Mouse (Mus musculus) cerebellum, adult 11 months (tissue): ENCODE measurements around the gene Marco.

ENCODE experiments used
- DNase-seq: peaks from one replicate; pipeline ENCODE4 v3.0.0; 2022

Gene Marco

DNA sequence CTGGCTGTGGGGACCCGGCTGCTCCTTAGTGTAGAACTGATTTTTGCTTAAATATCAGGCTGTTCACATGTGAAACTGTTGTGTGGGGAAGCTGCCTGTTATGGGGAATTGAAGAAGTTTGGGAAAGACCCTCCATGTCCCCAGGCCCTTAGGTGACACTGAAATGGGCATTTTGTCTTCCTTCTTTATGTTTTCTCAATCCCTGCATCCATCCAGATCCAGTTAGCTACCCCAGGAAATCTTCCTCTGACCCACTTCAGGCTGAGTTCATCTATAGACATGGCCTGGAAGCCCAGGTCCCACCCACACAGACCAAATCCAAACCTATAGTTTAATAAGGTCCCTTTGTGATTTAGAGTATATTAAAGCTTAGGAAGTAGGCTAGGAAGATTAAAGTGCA is at the start of gene Marco:
Gene Marco, minus strand, starts transcription at position 101 of the 400 bp plus-strand sequence.
- DNase-seq: no peak

DNA sequence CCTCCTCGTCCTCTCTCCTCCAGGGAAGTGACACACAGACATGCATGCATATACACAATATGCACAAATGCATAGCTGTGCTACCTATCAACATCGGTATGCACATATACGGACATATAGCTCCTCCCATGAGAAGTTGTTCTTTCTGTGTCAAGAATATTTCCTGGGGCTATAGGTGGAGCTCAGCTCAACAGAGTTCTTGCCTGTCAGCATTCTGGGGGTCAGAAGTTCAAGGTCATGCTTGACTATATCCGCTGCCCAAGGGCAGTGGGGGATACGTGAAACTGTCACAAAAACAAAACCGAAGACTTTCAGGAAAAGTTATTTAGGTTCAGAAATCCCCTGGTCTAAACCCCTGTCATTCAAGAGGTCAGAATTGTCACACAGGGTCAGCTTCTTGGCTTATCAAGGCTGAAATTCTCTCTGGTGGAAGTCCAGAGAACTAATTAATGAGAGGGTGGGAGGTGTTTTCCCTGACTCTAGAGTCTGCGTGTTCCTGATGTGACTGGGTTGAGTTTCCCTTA is 34.7 kb upstream of the Marco start:
- DNase-seq: no peak

DNA sequence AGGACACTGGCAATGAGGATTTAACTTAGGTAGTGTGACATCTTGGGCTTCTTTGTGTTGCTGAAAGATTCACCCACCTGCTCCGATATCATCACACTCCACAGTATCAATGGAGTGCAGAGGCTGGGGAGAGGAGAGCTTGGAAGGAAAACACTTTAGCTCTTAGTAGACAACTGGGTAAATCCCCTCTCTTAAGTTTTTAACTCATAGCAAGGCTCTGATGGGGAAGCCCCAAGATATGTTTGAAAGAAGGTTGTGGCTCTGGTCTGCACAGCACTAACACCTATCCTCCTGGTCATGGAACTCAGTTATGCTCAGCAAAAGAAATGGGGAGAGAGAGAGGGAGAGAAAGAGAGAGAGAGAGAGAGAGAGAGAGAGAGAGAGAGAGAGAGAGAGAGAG is 32.2 kb upstream of the Marco start:
- no peak for DNase-seq

DNA sequence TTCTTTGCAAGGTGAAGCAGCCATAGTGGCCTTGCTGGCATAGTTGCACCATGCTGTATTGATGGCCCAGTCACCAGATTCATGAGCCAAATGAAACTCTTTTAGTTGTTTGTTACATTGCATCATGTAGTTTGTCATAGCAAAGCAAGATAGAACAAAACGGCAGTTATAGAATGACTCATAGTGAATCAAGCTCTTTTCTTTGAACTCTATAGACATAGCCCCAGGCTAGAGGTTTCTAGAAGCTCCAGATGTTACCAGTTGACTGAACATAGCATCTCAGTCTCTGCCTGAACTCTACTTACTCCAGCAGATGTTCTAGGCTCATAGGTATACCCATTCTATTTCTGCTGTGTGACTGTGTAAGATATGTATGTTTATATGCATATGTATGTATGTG is 31.1 kb upstream of the Marco start:
- DNase-seq: no peak

DNA sequence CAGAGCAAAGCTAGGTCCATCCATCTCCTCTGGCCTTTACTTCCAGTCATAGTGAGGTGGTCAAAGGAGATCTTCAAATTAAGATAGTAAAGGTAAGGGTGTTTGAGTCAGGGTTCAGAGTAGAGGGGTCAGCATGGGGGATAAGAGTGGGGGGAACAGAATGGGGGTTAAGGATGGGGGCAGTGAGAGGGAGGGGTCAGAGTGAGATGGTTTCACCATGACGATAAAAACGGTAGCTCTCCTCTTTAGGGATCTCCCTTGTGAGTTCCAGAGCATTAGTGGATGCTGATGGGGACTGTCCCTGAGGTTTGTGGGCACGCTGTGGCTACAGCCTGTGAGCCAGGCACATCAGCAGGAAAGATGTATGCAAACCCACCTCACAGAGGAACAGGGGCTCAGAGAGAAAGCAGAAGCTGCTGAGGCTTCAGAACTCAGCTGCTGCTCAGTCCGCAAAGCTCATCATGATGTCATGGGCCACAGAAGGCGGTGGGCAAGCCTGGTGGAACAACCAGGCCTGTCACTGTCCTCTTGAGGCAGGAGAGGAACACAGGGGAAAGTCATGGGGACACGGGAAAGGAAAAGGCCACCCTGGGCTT is 27.6 kb upstream of the Marco start:
- no peak for DNase-seq

DNA sequence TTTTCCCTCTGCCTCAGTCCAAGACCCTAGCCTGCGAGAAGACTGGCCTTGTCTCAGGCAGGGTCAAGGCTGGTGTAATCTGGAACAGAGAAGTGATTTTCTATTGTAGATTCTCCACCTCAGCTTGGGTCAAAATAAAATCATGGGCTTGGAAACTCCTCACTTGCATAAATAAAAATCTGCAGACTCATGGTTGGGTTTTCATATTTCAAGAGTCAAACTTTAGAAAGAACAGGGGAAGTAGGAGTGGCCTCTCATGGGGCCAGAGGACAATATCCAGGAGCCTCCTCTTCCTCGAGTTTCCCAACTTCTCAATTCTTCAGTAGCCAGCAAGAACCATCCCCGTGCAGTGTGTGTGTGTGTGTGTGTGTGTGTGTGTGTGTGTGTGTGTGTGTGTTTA is 26.9 kb upstream of the Marco start:
- no peak for DNase-seq

DNA sequence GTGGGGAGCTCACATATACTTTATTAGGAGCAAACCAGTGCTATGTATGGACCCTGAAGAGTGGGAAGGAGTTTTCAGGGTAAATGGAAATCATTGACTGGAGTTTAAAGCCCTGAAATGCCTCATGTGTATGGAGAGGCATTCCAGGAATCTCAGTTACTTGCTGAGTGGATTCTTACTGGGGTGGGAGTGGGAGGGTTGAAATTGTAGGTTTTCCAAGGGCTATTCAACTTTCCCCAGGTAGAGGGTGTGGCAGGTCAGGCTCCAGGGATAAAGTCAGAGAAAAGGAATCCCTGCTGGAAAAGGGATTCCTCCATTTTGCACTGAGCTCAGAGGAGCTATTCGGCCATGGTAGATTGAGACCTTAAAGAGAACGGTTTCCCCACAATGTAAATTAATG is 25.1 kb upstream of the Marco start:
- no peak for DNase-seq

DNA sequence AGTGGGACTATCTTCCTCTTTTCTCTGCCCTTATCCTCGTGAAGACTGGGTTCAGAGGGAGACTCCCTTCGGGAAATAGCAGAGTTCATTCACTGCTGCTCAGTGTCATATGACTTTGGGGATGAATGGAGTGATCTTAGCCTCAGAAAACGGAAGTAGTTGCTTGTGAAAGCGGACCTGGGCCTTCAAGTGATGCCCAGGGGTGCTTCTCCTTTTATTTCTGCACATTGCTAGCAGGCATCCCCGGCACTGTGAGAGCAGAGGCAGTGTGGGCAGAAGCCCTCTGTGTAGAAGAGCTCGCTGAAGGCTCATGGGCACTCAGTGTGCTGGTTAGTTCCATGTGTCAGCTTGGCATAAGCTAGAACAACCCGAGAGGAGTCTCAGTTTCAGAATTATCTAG is 12.8 kb upstream of the Marco start:
- DNase-seq: no peak

DNA sequence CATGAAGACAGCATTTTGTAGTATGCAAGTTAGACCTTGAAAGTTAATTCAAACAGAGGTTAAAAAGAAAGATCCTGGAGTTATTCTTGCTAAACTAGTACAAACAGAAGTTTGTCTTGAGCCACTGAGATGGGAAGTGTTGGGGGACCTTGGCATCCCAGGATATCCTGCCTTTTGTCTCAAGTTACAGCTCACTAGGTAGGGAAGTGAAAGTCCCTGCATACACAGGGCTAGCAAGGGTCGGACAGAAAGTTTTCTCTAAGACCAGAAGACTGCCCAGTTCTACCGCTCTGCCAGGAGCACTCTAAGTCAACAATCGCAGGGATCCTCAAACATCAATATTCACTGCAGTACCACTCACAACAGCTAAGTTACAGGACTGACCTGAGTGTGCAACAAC is 5.5 kb upstream of the Marco start:
- no peak for DNase-seq

DNA sequence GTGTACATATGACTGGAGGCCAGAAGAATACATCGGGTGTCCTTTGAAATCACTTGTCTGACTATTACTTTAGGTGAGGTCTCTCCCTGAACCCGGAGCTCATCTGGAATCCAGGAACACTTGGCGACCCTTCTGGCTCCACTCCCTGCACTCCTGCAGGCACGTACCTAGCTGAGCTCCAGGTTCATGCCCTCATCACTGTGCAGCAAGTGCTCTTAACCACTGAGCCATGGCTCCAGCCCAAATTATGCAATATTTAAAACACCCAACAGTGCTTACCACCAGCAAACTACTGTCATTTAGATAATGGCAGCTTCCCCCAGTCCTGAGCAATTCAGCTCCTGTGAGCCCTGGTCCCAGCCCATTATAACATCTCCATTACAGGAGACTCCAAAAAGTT is 4.2 kb upstream of the Marco start:
- no peak for DNase-seq

DNA sequence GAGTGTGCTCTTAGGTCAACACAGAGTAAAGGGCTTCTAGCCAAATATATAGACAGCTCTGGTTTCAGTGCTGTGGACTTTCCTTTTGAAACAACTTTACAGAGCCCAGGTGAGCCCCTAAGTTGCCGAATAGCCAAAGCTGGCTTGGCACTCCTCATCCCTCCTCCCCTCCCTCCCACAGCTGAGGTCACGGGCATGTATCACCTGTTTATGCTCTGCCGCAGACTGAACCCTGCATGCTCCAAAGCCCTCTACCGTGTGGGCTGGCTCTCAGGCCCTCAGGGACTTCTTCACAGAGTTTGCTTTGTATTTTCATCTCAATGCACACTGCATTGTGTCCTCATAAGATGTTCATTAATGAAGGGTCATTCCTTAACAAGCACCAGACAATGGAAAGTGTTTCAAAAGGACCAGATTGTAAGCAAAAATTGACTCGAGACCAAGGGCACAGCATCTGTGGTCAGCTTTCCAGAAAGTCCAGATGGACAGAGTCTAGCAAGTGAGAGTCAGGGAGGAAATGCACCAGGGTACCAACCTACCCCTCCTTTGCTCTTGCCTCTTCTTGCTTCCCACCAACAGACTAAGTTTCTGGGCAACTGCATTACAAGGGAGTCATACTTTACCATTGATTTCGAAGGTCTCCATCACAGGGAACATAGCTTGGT is 646 bp downstream of the Marco start:
- no peak for DNase-seq

DNA sequence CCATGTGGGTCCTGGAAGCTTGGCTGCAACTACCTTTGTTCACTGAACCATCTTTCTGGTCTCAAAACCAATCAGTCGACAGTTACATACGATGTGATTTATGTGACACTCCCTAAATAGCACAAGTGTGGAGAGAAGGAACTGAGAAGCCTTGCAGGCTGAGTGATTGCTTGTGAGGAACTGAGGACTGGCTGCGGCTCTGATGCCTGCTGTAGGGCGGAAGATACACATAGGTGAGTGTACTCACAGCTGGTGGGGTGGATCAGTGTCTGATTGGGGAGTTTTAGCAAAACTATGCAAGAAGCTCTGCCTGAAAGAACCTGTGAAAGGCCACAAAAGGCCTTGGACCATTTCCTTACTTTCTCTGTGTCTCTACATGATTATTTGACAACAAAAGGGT is 3.3 kb downstream of the Marco start:
- no peak for DNase-seq

DNA sequence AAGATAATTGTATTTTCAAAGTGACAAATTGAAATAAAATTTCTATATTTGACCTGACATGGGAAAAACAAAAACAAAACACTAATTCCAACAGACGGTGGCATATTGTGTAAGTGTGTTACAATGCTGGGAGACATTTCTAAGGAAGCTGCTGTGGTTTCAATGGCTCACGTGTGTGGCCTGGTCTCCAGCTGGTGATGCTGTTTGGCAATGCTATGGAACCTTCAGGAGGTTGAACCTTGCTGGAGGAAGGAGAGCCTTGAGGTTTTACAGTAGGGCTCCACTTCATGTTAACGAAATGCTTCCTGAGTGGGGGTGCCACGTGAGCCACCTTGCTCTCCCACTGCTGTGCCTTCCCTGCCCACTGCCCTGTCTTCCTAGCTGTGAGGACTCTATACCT is 6.8 kb downstream of the Marco start:
- DNase-seq: no peak

DNA sequence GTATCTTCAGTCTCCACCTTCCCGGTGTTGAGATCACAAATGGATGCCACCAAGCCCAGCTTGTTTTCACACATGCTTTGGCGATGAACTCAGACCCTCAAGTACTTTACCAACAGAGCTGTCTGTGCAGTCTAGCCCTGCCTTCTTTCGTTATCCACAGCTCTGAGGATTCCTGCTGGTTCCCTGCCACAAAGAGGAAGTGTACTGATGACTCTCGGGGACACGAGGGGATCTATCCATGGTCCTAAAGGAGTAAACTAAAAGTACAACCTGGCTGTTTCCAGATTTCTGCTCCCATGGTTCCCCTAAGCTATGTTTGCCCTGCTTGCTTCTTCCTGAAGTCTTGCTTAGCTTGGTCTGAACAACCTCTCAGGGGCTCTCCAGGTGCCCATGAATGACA is 23.9 kb downstream of the Marco start:
- no peak for DNase-seq

DNA sequence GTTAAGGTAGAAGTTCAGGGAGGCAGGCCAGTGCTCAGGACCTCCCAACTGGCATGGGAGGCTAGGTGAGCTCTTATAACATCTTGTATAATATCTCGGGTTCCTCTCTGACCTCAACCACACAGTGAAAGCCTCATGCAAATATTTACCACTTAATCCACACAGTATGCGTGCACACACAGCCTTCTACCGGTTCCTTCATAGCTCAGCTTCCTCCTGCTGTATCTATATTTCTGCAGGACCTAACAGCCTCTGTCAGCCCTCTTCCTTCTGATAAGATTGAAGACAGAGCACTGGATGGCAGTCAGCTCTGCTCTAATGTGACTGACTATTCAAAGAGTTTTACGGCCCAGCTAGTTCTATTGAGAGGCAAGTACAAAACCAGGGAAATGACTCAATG is 30.0 kb downstream of the Marco start:
- no peak for DNase-seq

DNA sequence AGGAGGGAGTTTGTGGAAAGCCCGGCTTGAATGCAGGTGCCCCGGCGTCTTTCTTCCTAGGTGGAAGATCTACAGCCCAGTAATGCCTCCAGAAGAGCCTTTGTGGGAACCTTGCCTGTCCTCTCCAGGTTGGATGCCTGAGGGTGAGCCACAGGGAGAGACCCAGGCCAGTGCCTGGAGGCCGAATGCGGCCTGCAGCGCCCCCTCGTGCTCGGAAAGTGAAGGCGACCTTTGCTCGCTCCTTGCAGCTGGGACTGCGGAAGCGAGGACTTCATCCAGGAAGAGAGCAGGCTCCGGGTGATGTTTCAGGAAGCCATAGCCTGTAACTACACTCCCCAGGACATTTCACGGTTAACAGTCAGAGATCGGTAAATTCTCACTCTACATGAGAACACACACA is 35.9 kb downstream of the Marco start:
- DNase-seq: no peak

DNA sequence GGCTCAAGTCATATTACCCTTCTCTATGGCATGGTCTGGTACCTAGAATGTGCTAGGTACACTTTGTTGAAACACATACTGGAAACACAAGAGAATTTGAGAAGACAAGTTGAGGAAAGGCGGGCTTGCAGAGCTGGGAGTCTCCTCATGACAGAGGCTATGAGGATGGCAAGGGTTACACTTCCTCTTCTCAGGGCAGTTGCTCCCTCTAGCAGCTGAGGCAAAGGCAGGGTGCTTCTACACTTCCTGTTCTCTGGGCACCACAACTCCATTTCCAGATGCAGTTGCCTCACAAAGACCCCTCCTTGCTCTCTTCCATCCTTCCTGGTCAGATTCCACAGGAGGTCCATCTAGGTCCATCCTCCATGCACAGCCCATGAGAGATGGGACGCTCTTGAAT is 37.5 kb downstream of the Marco start:
- DNase-seq: no peak

DNA sequence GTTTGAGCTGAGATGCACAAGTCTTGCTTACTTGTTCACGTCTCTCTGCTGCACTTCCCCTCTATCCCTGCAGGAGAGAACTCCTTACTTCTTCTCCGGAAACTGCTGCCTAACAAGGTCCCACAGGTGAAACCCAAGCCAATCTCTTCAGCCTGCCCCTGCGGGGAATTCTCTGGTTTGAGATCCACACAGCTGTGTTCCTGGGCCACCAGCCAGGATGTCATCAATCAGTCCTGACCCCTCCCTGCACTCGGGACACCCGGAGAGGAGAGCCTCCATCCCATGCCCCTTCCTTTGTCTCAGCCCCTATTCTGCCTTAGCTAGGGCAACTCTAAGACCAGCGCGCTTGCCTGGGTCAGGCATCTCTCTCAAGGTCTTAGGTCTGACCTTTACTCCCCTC is 38.1 kb downstream of the Marco start:
- DNase-seq: no peak

DNA sequence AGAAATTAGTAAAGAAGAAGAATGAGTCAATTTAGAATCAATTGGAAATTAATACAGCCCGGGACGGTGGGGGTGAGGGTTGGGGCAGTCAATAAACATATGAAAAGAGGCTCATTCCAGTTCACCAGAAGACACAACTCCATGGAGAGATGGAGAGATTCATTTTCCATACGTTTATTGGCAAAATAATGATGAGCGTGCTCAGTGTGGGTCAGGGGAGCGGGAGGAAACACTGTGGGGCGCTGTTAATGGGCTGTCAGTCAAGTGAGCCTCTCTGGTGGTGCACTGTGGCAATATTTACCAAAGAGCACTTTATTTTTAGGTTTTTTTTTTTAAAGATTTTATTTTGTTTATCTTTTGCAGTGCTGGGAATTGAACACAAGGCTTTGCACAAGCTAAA is 45.8 kb downstream of the Marco start:
- DNase-seq: no peak

DNA sequence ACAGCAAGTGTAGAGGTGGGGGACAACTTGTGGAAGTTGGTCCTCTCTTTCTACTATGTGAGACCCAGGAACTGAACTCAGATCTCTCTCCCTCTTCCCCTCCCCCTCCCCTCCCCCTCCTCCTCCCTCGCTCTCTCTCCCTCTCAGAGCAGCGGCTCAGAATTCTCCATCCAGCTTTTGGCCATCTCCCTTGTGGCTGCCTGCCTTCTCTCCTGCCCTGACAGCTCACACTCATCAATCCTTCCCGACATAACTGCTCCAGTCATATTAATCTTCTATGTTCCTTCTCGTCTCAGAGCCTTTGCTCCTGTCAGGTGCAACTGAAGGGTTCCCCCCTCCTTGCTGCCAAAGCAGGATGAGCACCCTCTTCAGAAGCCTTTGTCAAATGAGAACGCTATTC is 46.3 kb downstream of the Marco start:
- DNase-seq: no peak

DNA sequence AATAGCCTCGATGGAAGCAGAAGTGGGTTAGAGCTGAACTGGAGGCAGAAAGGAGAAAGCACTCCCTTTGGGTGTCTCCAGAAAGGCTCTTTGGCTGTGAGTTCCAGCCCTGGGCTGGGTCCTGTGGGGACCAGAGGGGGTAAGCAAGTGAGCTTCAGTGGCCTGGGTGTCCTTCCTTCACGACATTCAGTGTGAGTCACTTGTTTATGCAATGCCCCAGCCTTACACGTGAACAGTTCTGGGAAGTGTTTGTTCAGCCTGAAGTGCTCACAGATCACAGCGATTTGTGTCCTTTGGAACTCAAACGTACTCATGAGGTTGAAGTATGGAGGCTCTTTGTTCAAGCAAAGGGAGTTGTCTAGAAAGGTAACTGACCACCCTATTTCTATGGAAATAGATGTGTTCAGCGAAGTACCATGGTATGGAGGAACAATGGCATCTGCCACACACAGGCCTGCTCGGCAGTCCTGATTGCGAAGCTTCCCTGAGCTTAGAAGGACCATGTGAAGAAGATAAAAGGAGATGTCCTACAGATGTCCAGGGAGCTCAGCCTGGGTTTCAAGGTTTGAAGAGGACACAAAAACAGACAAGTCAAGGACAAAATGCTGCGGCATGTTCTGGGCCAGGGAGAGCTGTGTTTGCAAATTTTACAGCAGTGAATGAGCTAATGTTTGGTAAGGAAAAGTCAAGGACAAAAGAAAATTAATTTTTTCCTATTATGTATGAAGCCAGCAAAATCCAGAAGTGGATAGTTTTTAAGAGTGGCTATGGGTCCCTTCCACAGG is 53.1 kb downstream of the Marco start:
- DNase-seq: no peak

DNA sequence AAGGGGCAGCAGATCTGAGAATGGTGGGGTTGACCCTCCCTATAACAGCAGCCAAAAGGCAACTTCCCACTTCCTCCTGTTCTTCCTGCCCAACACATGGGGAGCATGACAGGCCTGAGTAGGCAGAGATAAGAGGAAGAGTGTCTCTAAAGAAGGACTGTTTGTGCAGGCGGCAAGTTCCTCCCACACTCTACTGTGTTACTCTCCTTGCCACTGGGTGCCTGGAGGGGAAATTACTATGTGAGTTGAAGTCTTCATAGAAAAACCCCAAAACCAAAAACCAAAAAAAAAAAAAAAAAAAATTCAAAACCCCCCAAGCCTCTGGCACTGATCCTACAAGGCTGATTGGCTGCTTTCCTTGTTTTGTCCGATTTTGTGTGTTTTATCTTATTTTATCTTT is 55.2 kb downstream of the Marco start:
- no peak for DNase-seq

DNA sequence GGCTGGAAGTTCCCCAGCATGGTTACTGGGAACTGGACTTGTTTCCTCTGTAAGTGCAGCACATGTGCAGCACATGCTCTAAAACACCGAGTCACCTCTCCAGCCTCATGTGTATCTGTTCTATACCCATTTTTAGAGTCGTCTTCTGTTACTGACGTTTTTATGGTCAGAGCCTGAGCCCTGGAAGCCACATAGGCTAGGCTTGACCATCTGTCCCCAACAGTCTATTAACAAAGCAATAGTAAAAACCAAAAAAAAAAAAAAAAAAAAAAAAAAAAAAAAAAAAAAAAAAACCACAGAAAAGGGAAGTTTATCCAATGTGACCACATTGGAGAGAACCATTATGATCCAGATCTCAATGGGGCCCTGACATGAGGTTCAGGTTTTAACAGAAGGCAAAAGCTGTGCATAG is 61.6 kb downstream of the Marco start:
- no peak for DNase-seq

DNA sequence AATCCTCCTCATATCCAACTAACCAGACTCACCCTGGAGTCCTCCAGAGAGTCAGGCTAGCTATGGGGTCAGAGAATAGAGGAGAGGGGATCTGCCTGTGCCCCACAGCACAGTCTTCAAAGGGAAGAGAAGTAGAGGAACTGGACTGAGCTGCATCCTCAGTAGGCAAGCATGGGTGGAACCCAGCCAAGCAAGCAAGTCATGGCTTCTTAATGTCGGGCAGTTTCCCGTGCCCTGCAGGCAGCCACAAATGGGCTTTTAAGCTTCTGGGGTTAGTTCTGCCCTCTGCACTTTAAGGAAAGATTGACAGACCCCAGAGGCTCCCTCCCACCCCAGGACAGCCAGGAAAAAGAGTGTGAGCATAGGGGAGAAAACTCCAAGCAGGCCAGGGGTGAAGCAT is 63.2 kb downstream of the Marco start:
- DNase-seq: no peak
